Mouse (Mus musculus) layer of hippocampus, adult 11-12 months (tissue): ENCODE data around the gene Adck1.
"Not testable (repeated sequence)": the region's sequence is repeated elsewhere in the genome, so short reads cannot be mapped to it uniquely, and the experiment has no call there.

ENCODE experiments used
- DNase-seq: peaks from one replicate; pipeline ENCODE4 v3.0.0; 2022; ENCODE audit warnings: low spot score

Adck1 gene

GRCm38 (mm10) chr12:88360441-88361119, at the start of gene Adck1:
TSS of gene Adck1 (plus strand) at chr12:88360554.
- DNase-seq = peak; percentile 95

DNA sequence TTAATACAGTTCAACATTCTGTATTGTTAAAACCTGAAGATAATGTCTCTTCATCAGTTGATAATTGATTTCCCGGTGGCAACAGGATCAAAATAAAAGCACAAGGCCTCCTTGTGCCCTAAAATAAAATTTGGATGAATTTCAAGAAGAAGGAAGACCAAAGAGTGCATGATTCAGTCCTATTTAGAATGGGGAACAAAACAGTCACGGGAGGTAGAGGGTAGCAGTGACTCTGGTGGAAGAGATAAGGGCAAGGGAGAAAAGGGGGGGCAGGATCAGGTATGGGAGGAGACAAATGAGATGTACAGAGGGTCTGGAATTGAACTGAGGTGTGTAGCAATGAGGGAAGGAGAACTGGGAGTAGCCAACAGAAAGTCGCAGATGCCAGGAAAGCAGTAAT, 45.8 kb upstream of the Adck1 start:
- no peak for DNase-seq

DNA sequence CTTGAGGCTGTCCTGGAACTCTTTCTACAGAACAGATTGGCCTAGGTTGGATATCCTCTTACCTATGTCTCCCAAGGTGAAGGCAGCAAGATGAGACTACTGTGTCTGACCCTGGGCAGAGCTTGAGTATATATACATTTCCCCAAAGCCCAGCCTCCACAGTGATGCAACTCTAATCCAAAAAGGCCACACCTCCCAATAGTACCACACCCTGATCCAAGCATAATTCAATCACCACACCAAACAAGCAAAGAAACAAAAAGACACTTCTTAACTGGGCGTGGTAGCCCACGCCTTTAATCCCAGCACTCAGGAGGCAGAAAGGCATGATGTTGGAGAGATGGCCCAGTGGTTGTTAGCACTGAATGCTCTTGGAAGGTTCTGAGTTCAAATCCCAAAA, 36.4 kb upstream of the Adck1 start, which contains the start of gene Gm5039:
Gene Gm5039, minus strand, starts transcription at position 101 of the 400 bp plus-strand sequence.
- DNase-seq = not testable (repeated sequence)

GRCm38 (mm10) chr12:88336662-88337413, 23.5 kb upstream of the Adck1 start:
- not testable (repeated sequence) for DNase-seq

GRCm38 (mm10) chr12:88341286-88341685, 19.1 kb upstream of the Adck1 start:
- not testable (repeated sequence) for DNase-seq

GRCm38 (mm10) chr12:88354182-88354702, 6.1 kb upstream of the Adck1 start:
- DNase-seq = no peak

- DNase-seq = no peak
Observed at GRCm38 (mm10) chr12:88361120-88361445, 729 bp downstream of the Adck1 start.

DNA sequence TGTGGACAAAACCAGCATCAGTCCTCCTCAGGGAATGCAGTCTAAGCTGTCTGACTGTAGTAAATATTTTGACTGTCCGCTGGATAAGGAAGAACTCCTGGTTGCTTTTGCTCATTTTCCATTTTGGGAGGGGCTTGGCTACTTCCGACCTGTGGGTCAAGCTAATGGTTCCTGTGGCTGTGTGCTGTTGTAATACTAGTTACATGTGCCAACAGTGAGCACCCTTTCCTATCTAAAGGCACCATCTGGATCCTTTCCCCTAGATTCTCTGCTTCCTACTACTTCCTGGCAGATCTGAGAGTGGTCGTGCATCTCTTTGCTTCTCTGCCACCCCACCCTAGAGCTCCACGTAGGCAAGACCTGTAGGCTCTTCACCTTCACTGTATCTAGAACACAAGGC, 7.3 kb downstream of the Adck1 start:
- DNase-seq = no peak

GRCm38 (mm10) chr12:88368618-88369017, 8.3 kb downstream of the Adck1 start:
- DNase-seq = no peak

GRCm38 (mm10) chr12:88369690-88370089, 9.3 kb downstream of the Adck1 start:
- DNase-seq = not testable (repeated sequence)

GRCm38 (mm10) chr12:88370321-88370720, 10.0 kb downstream of the Adck1 start:
- DNase-seq = not testable (repeated sequence)

DNA sequence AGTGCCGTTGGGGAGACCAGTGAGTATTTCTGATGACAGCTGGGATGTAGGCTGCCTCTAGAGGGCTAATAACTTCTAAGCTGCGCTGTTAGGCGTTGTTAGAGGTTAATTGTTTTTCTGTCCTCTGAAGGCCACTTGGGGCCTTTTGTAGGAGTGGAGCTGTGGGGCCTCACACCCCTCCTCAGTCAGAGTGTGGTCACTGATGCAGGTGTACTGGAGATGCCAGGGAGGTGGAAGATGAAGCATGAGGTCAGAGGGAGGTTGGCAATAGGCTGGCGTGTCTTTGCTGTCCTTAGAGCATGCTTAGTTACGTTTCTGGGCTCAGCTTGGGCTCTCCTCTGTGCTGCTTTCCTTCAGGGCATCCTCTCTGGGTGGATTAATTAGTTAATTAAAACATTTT, 11.7 kb downstream of the Adck1 start:
- no peak for DNase-seq

DNA sequence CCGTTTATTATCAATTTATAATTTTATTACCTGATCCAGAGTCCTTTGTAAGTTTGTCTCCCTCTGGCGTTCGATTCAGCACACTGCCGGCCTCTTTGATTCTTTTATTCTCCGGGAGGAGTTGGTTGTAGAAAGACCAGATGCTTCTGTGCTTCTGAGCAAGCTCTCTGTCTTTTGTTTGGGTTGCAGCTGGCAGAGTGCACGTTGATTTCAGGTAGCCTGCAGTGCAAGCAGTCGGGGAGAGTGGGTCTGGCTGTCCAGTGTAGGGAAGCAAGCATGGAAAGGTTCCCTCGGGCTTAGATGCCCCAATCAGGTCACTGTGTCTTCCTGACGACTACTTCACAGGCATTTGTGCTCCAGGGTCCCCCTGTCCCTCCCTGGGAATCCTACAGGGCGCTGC, 16.5 kb downstream of the Adck1 start:
- DNase-seq = peak; percentile 64

DNA sequence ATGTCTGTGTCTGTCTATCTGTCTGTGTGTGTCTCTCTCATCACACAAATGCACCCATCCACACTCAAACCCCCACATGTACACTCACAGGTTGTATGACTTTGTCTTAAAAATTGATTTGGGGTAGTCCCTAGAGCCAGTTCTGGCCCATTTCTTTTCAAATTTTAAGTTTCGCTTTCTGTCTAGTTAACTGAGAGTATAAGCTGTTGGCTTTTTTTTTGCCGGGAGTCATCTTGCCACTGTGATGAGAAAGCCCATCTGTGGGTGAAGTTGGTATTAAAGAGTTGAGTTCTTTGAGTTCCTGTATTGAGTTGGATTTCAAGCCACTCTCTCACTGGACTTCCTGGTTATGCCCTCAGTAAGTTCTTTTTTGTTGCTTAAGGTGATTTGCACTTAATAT, 17.9 kb downstream of the Adck1 start:
- DNase-seq = no peak

DNA sequence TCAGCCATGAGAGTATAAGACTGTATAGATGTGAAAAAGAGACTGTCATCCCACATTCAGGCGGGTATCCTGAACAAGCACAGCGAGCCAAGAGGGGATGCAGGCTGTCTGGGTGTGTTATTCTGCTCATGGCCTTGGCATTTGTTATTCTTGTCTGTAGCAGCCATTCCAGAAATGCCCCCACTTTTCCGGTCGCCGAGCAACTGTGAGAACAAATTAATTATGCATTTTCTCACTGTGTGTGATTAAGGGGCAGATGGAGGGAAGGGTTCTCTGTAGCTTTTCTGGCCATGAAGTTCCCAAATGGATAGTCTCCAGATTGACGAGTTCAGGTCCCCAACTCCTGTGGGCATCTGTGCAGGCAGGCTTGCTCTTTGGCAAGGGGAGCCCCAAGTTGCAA, 28.5 kb downstream of the Adck1 start:
- peak; percentile 77 for DNase-seq

DNA sequence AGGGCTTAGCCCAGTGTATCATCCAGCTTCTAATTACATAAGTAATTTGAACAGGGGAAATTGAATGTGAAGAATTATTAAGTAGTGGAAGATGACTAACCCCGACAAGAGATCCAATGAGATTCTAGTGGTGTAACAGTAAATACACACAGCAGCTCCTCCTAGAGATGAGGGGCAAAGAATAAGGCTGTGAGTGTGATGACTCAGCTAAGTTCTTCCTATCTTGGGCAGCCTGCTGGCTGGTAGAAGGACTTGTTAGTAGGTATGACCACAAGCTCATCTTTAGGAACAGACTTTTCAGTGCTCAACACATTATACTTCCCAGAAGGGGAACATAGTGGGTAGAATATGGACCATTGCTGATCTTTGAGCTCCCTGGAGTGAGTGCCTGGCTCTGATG, 38.3 kb downstream of the Adck1 start:
- DNase-seq = no peak

DNA sequence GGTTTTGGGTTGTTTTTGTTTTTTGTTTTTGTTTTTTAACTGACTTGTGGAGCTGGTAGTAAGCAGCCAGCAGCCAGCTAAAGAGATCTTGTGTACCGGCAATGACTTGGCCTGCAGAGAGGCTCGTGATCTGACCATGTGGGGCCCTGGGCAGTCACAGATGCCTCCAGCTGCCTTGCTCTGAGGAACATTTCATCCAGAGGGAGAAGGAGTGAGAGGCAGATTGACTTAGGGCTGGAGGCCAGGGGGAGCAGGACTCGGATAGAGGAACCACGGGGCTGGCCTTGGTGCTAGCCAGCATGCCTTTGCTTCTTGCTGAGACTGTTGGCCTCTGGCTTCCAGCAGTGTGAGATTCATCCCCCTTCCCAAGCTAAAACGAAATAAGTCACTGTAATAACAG, 43.2 kb downstream of the Adck1 start:
- DNase-seq = no peak

DNA sequence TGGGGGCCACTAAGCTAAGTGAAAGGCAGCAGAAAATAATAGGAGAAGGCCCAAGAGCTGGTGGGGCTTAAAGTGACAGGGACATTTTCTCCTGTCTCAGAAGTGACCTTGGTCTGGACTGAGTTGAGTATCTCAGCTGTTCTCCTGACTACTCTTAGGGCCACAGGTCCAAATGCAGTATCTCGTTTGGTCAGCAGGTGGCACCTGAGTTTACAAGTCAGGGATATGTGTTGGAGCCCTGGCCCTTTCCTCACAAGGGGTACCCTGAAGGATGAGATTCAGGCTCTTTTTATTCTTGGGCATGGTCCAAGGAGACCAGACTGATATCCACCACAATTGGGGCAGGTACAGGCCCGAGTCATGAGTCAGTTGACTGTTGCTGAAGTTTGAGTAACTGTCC, 44.8 kb downstream of the Adck1 start:
- peak; percentile 84 for DNase-seq

DNA sequence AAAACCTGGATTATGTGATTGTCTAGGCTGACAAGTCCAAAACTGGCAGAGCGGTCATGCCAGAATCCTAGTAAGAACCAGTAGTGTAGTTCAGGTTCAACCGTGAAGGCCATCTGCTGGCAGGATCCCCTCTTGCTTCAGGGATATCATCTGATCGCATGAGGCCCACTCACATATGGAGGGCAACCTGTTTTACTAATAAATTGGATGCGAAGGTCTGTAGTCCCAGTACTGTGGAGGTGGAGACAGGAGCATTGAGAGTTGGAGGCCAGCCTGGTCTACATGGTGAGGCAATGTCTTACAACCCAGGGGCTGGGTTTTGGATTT, 47.6 kb downstream of the Adck1 start:
- peak; percentile 58 for DNase-seq

GRCm38 (mm10) chr12:88408323-88409047, 48.1 kb downstream of the Adck1 start:
- no peak for DNase-seq

DNA sequence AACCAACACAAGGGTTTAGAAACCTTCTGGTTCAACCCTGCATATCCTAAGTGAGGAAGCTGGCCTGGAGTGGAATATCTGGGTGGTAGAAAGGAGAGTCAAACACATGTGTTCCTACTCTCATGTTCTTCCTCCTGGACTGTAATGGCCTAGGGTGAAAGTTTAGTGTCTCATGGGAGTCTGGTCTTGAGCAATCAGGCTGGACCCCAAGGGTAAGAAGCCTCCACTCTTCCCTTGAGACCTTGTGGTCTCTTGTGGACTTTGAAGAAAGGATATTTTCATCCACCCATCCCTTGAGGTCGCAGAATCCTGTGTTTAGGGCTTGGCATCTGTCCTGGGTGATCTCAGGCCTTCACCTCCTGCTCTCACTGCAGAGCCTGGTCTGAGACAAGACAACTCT, 52.9 kb downstream of the Adck1 start:
- DNase-seq = no peak

GRCm38 (mm10) chr12:88419912-88420621, 59.7 kb downstream of the Adck1 start:
- DNase-seq = no peak
